Mouse (Mus musculus): Measurements from ENCODE around the gene Dnmt1. TPM values are rescaled to one million over a fixed set of nuclear protein-coding genes. Genes with fewer than 3 reads are reported as not detected.
A peak's percentile ranks its signal among the peaks of the same experiment; 100 is the strongest.

The Dnmt1 gene
- polyA plus RNA-seq, 1 experiment from 2014 or later, result 49.5 TPM

DNA sequence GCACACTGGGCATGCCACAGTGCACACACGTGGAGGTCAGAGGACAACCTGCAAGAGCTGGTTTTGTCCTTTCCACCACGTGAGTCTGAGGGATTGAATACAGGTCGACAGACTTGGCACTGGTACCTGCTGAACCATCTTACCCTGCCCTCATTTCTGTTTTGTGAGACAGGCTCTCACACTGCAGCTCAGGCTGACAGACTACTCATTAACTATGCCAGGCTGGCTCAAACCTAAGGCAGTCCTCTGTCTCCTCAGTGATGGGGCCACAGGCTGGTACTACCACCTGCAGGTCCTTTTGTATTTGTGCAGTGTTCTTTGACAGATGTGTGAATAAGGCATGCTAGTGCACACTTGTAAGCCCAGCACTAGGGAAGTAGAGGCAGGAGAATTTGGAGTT is 35.4 kb upstream of the Dnmt1 start:
- H3K9ac ChIP-seq (ENCODE audit: low read depth, low read length), result no peak overlapping the region
- H3K27ac ChIP-seq (ENCODE audit: low read depth, low read length), result no peak overlapping the region
- H3K4me3 ChIP-seq (ENCODE audit: low read length), result no peak overlapping the region
- no peaks in the 10 kb centered on the region for H3K27me3 ChIP-seq (replicated peaks; ENCODE audit: control insufficient read depth, insufficient read depth, low read length)
- WGBS, result 81% methylated on average over 3 of the region's 3 CpGs
- no peak for ATAC-seq
- H3K4me1 ChIP-seq (ENCODE audit: control insufficient read depth, insufficient read depth, low read depth, low read length), result no peaks in the 10 kb centered on the region
- H3K9me3 ChIP-seq (ENCODE audit: control insufficient read depth, low read length), result no peaks in the 10 kb centered on the region
- no peaks in the 10 kb centered on the region for H3K36me3 ChIP-seq (ENCODE audit: control insufficient read depth, insufficient read depth, low read length)
- no peak overlapping the region for H3K4me2 ChIP-seq (ENCODE audit: low read length)

DNA sequence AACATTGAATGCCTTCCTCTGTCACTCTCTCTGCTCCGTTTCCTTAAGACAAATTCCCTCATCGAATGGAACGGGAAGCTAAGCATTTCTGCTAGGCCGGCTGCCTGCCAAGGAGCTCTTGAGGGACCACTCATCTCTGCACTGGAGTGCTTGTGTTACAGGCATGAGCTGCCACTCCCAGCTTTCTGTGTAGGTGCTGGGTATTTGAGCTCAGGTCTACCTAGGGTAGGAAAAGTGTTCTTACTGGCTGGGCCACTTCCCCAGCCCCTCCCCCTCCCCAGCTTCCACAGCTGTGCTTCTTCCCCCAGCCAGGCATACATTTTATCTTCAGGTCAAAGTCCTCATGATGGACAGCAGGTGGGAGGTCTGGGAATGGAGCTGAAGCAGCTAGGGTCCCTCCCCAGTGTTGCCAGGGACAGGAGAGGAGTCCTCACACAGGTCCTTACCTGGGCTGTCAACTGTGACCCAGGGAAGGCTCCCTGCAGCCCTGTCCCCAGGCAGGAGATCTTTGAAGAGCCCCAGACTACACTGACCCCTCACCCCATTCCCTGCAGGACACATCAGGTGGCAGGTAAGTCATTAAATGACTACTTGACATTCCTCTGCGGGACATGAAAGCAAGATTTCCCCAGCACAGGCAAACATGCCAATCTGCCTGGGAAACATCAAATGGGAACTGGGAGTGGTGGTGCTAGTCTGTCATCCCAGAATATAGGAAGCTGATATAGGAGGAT is 33.6 kb upstream of the Dnmt1 start:
- WGBS, result 59% methylated on average over 5 of the region's 5 CpGs
- Histone ChIP-seq H3K4me3 (ENCODE audit: low read length) (no peak overlapping the region), H3K27me3 (replicated peaks; ENCODE audit: control insufficient read depth, insufficient read depth, low read length) (no peaks in the 10 kb centered on the region; the same call in 1 of the 2 replicates), H3K9ac (ENCODE audit: low read depth, low read length) (no peak overlapping the region), H3K9me3 (ENCODE audit: control insufficient read depth, low read length) (no peaks in the 10 kb centered on the region), H3K4me2 (ENCODE audit: low read length) (no peak overlapping the region), H3K4me1 (ENCODE audit: control insufficient read depth, insufficient read depth, low read depth, low read length) (no peaks in the 10 kb centered on the region), H3K27ac (ENCODE audit: low read depth, low read length) (no peak overlapping the region), H3K36me3 (ENCODE audit: control insufficient read depth, insufficient read depth, low read length) (no peaks in the 10 kb centered on the region)
- no peak for ATAC-seq

DNA sequence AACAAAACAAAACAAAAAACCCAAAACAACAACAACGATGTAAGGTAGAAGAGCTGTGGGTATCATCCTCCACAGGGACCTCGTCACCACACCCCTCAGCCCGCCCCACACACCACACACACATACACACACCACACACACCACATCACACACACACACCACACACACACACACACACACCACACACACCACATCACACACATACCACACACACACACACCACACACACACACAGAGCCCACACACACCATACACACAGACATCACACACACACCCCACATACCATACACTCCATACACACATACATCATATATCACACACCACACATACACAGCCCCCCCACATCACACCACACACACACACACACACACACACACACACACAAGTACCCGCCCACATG is 31.9 kb upstream of the Dnmt1 start:
- H3K4me3 ChIP-seq (ENCODE audit: low read length), result no peak overlapping the region
- no peak; the same call in 1 of the 2 replicates for ATAC-seq
- H3K4me2 ChIP-seq (ENCODE audit: low read length), result no peak overlapping the region
- H3K27ac ChIP-seq (ENCODE audit: low read depth, low read length), result no peak overlapping the region
- H3K9ac ChIP-seq (ENCODE audit: low read depth, low read length), result no peak overlapping the region
- H3K9me3 ChIP-seq (ENCODE audit: control insufficient read depth, low read length), result no peaks in the 10 kb centered on the region
- 97% methylated on average over 4 of the region's 4 CpGs for WGBS
- no peaks in the 10 kb centered on the region for H3K4me1 ChIP-seq (ENCODE audit: control insufficient read depth, insufficient read depth, low read depth, low read length)
- no peaks in the 10 kb centered on the region; the same call in 1 of the 2 replicates for H3K27me3 ChIP-seq (replicated peaks; ENCODE audit: control insufficient read depth, insufficient read depth, low read length)
- no peaks in the 10 kb centered on the region for H3K36me3 ChIP-seq (ENCODE audit: control insufficient read depth, insufficient read depth, low read length)

GRCm38 (mm10) chr9:20990861-20991260 is 31.2 kb upstream of the Dnmt1 start:
- 6% methylated on average over 10 of the region's 10 CpGs for WGBS
- Histone ChIP-seq H3K4me1 (ENCODE audit: control insufficient read depth, insufficient read depth, low read depth, low read length) (no peaks in the 10 kb centered on the region), H3K4me3 (ENCODE audit: low read length) (0 out of 2 replicates have a peak overlapping the region, but pooled peaks have one; percentile 2), H3K36me3 (ENCODE audit: control insufficient read depth, insufficient read depth, low read length) (no peaks in the 10 kb centered on the region), H3K9ac (ENCODE audit: low read depth, low read length) (peak overlapping the region; percentile 21; the same call in 1 of the 2 replicates), H3K9me3 (ENCODE audit: control insufficient read depth, low read length) (no peaks in the 10 kb centered on the region), H3K4me2 (ENCODE audit: low read length) (peak overlapping the region; percentile 25), H3K27me3 (replicated peaks; ENCODE audit: control insufficient read depth, insufficient read depth, low read length) (no peaks in the 10 kb centered on the region; the same call in 1 of the 2 replicates), H3K27ac (ENCODE audit: low read depth, low read length) (no peak overlapping the region)
- no peak for ATAC-seq

DNA sequence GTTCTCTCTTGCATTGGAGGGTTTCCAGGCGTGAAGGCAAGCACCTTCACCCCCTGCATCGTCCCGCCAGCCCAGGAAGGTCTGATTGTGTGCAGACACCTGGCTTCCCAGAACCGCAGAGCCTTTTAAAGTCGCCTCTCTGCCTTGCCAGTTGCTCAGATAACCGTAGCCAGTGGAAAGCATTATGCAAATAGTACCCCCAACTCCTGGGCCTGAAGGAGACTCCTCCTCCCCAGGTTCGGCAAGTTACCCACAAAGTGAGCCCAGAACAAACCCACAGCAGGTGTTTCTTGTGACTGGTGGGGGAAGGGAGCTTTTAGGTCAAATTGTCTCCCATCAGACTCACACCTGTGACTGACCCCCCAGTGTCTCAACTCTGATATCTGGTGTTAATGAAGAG is 28.3 kb upstream of the Dnmt1 start:
- H3K4me1 ChIP-seq (ENCODE audit: control insufficient read depth, insufficient read depth, low read depth, low read length), result no peaks in the 10 kb centered on the region
- no peak overlapping the region for H3K27ac ChIP-seq (ENCODE audit: low read depth, low read length)
- H3K9me3 ChIP-seq (ENCODE audit: control insufficient read depth, low read length), result no peaks in the 10 kb centered on the region
- 31% methylated on average over 7 of the region's 7 CpGs for WGBS
- no peak overlapping the region for H3K4me3 ChIP-seq (ENCODE audit: low read length)
- no peak for ATAC-seq
- H3K4me2 ChIP-seq (ENCODE audit: low read length), result no peak overlapping the region
- no peaks in the 10 kb centered on the region for H3K36me3 ChIP-seq (ENCODE audit: control insufficient read depth, insufficient read depth, low read length)
- no peaks in the 10 kb centered on the region; the same call in 1 of the 2 replicates for H3K27me3 ChIP-seq (replicated peaks; ENCODE audit: control insufficient read depth, insufficient read depth, low read length)
- no peak overlapping the region for H3K9ac ChIP-seq (ENCODE audit: low read depth, low read length)

DNA sequence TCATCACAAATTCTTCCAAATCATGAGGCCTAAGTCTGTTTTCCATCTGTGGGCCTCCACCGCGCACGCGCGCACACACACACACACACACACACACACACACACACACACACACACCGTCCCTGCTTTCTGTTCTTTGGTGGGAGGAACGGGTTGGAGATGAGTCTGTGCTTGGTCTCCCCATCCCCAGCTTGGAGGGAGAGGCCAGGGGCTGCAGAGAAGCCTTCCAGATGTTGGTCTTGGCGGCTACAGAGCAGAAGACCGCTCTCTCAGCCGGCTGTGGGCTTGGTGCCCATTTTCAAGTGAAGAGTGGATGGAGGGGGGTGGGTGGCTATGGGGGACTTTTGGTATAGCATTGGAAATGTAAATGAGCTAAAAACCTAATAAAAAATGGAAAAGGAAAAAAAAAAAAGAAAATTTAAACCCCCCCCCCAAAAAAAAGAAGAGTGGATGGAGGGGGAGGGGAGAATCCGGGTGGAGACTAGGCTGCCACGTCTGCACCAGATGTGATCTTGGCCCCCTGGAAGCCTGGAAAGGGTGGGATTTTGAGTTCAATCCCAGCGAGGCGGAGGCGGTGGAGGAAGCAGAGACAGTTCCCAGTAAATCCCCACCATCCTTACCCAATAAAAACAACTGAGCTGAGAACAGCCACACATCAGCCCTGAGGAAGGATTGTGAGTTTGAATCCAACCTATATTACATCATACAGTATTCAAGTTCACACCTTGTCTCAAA is 27.4 kb upstream of the Dnmt1 start:
- Histone ChIP-seq H3K36me3 (ENCODE audit: control insufficient read depth, insufficient read depth, low read length) (no peaks in the 10 kb centered on the region), H3K27me3 (replicated peaks; ENCODE audit: control insufficient read depth, insufficient read depth, low read length) (no peaks in the 10 kb centered on the region; the same call in 1 of the 2 replicates), H3K4me3 (ENCODE audit: low read length) (no peak overlapping the region), H3K9me3 (ENCODE audit: control insufficient read depth, low read length) (no peaks in the 10 kb centered on the region), H3K27ac (ENCODE audit: low read depth, low read length) (no peak overlapping the region), H3K4me2 (ENCODE audit: low read length) (no peak overlapping the region), H3K9ac (ENCODE audit: low read depth, low read length) (no peak overlapping the region), H3K4me1 (ENCODE audit: control insufficient read depth, insufficient read depth, low read depth, low read length) (no peaks in the 10 kb centered on the region)
- no peak for ATAC-seq
- 66% methylated on average over 15 of the region's 15 CpGs for WGBS

GRCm38 (mm10) chr9:20983169-20983568 is 23.5 kb upstream of the Dnmt1 start:
- H3K4me2 ChIP-seq (ENCODE audit: low read length), result no peak overlapping the region
- H3K4me1 ChIP-seq (ENCODE audit: control insufficient read depth, insufficient read depth, low read depth, low read length), result no peaks in the 10 kb centered on the region
- H3K27ac ChIP-seq (ENCODE audit: low read depth, low read length), result no peak overlapping the region
- no peaks in the 10 kb centered on the region for H3K9me3 ChIP-seq (ENCODE audit: control insufficient read depth, low read length)
- H3K9ac ChIP-seq (ENCODE audit: low read depth, low read length), result no peak overlapping the region
- WGBS, result 67% methylated on average over 5 of the region's 5 CpGs
- no peaks in the 10 kb centered on the region for H3K36me3 ChIP-seq (ENCODE audit: control insufficient read depth, insufficient read depth, low read length)
- H3K27me3 ChIP-seq (replicated peaks; ENCODE audit: control insufficient read depth, insufficient read depth, low read length), result no peaks in the 10 kb centered on the region
- ATAC-seq, result no peak
- H3K4me3 ChIP-seq (ENCODE audit: low read length), result no peak overlapping the region

DNA sequence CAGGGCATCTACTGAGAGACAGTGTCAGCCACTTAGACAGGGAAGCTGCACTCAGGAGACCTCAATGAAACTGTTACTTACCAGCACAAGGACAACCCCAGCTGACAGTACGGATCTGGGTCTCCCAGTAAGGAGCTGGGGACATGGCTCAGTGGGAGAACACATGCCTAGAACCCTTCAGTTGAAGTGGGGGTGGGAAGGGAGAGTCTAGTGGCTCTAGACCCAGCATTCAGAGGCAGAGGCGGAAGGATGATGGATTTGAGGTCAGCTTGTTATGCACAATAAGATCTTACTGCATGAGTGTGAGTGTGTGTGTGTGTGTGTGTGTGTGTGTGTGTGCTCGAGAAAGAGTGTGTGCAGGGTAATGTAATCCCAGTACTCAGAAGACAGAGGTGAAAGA is 22.5 kb upstream of the Dnmt1 start:
- no peak overlapping the region for H3K27ac ChIP-seq (ENCODE audit: low read depth, low read length)
- no peaks in the 10 kb centered on the region for H3K27me3 ChIP-seq (replicated peaks; ENCODE audit: control insufficient read depth, insufficient read depth, low read length)
- no peaks in the 10 kb centered on the region for H3K4me1 ChIP-seq (ENCODE audit: control insufficient read depth, insufficient read depth, low read depth, low read length)
- no peaks in the 10 kb centered on the region for H3K36me3 ChIP-seq (ENCODE audit: control insufficient read depth, insufficient read depth, low read length)
- no peak for ATAC-seq
- H3K9ac ChIP-seq (ENCODE audit: low read depth, low read length), result no peak overlapping the region
- H3K4me2 ChIP-seq (ENCODE audit: low read length), result no peak overlapping the region
- 78% methylated on average over 3 of the region's 3 CpGs for WGBS
- H3K9me3 ChIP-seq (ENCODE audit: control insufficient read depth, low read length), result no peaks in the 10 kb centered on the region
- H3K4me3 ChIP-seq (ENCODE audit: low read length), result no peak overlapping the region

GRCm38 (mm10) chr9:20979769-20980168 is 20.1 kb upstream of the Dnmt1 start:
- 87% methylated on average over 7 of the region's 7 CpGs for WGBS

More at GRCm38 (mm10) chr9:20979769-20980168, 20.1 kb upstream of the Dnmt1 start:
- Histone ChIP-seq H3K4me3 (ENCODE audit: low read length) (no peak overlapping the region), H3K9me3 (ENCODE audit: control insufficient read depth, low read length) (no peaks in the 10 kb centered on the region), H3K4me2 (ENCODE audit: low read length) (no peak overlapping the region), H3K36me3 (ENCODE audit: control insufficient read depth, insufficient read depth, low read length) (no peaks in the 10 kb centered on the region), H3K4me1 (ENCODE audit: control insufficient read depth, insufficient read depth, low read depth, low read length) (peaks cover 12% of the 10 kb centered on the region), H3K27ac (ENCODE audit: low read depth, low read length) (no peak overlapping the region), H3K9ac (ENCODE audit: low read depth, low read length) (no peak overlapping the region), H3K27me3 (replicated peaks; ENCODE audit: control insufficient read depth, insufficient read depth, low read length) (no peaks in the 10 kb centered on the region)
- no peak for ATAC-seq
